Mouse (Mus musculus) bone marrow, adult 2 months (tissue): ENCODE data around the gene Zmynd12.

ENCODE experiments used
- CTCF ChIP-seq: fragments of 200-500 bp; IDR thresholded peaks from 2 replicates; pipeline ENCODE4 v1.5.1; 2011; ENCODE audit warnings: low read length, control low read depth; ENCODE audit not compliant: control insufficient read depth, insufficient read depth
- POLR2A ChIP-seq: fragments of 200-500 bp; IDR thresholded peaks from 2 replicates; pipeline ENCODE4 v1.6.1; 2011; ENCODE audit warnings: low read depth, mild to moderate bottlenecking, control low read depth, low read length, borderline replicate concordance; ENCODE audit not compliant: control insufficient read depth

DNA sequence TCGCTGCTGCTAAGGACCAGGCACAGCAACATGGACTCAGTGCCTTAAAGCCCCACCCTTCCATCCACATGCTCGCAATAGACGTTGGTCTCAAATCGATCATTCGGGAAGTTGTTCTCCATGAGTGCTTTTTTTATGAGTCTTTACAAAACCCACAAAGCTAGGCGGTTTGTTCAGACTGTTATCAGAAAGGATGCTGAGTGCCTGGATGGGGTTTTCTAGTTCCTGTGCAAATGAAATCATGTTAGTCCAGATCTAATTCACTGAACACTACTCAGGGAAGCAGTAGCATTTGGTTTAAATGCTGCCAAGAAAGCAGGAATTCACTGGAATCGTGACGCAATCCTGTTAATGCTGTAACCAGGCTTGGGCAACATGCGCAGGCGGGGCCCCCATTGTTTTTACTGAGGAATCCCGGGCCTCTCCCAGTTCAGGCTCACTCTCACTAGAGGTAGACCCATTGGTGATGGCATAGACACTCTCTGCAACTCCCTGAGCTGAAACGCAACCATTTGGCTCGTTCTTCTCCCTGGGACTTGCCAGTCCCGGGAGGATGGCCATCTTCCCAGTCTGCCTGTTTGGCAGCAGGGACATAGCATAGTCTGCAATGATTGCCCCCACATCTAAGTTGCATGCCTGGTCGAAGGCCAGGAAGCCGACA is 45.2 kb downstream of the Zmynd12 start:
- no peak for TF ChIP-seq CTCF
- no peak for TF ChIP-seq POLR2A
